Mouse (Mus musculus) heart, postnatal 0 days (tissue): Measurements from ENCODE around the gene Exosc9.

Experiments used
- CTCF ChIP-seq: IDR thresholded peaks from 2 replicates; pipeline ENCODE4 v1.5.1; 2016; ENCODE audit warnings: antibody characterized with exemption, control low read depth, low read depth
- EP300 ChIP-seq: IDR thresholded peaks from 2 replicates; pipeline ENCODE4 v1.6.1; 2016; ENCODE audit warnings: antibody characterized with exemption, low read depth

DNA sequence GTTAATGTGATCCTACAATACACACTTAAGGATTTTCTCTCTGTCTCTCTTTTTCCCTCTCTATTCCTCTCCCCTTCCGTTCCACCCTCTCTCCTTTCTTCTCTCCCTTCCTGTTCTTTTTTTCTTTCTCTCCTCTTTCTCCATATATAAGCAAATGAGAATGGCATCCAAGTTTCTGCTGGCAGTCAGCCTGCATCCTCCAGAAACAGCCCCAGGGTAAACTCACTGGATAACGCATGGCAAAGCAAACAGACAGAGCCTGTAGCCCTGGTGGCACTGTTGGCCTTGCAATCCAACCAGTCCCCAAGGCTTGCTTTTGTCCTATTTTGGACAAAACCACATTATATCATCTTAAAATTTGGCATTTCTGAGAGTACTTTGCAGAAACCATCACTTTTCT is 21.2 kb upstream of the Exosc9 start:
- TF ChIP-seq CTCF (no peak), EP300 (no peak)
